Mouse (Mus musculus) testis, postnatal 14 days (tissue): ENCODE results near the gene Kcnc2.
"Not testable (repeated sequence)": the region's sequence is repeated elsewhere in the genome, so short reads cannot be mapped to it uniquely, and the experiment has no call there.

ENCODE experiments used
- DNase-seq: peaks from one replicate; pipeline ENCODE4 v3.0.0; 2021; ENCODE audit warnings: low spot score

Gene Kcnc2

GRCm38 (mm10) chr10:112270887-112271802 is at the start of gene Kcnc2:
Gene Kcnc2 (plus strand): TSS chr10:112271121.
- peak; percentile 11 for DNase-seq

GRCm38 (mm10) chr10:112227073-112227472 is 43.8 kb upstream of the Kcnc2 start:
- DNase-seq, result no peak

- DNase-seq, result not testable (repeated sequence)
Measured at GRCm38 (mm10) chr10:112229091-112229843, 41.7 kb upstream of the Kcnc2 start.

GRCm38 (mm10) chr10:112232733-112233132 is 38.2 kb upstream of the Kcnc2 start:
- DNase-seq, result not testable (repeated sequence)

GRCm38 (mm10) chr10:112235396-112235940 is 35.5 kb upstream of the Kcnc2 start:
- not testable (repeated sequence) for DNase-seq

- no peak for DNase-seq
Measured at GRCm38 (mm10) chr10:112248273-112248672, 22.6 kb upstream of the Kcnc2 start.

GRCm38 (mm10) chr10:112263467-112263866 is 7.5 kb upstream of the Kcnc2 start:
- DNase-seq, result no peak

- no peak for DNase-seq
Measured at GRCm38 (mm10) chr10:112269481-112269880, 1.4 kb upstream of the Kcnc2 start.

- DNase-seq, result peak; percentile 35
Measured at GRCm38 (mm10) chr10:112269939-112270781, 761 bp upstream of the Kcnc2 start.

GRCm38 (mm10) chr10:112271803-112272165 is 863 bp downstream of the Kcnc2 start:
- DNase-seq, result no peak

- DNase-seq, result no peak
Measured at GRCm38 (mm10) chr10:112272171-112272570, 1.2 kb downstream of the Kcnc2 start.

- DNase-seq, result no peak
Measured at GRCm38 (mm10) chr10:112277996-112278395, 7.1 kb downstream of the Kcnc2 start.

- DNase-seq, result no peak
Measured at GRCm38 (mm10) chr10:112315136-112315535, 44.2 kb downstream of the Kcnc2 start.

GRCm38 (mm10) chr10:112317783-112318182 is 46.9 kb downstream of the Kcnc2 start:
- no peak for DNase-seq

GRCm38 (mm10) chr10:112357669-112358362 is 86.9 kb downstream of the Kcnc2 start:
- no peak for DNase-seq

GRCm38 (mm10) chr10:112358363-112358704 is 87.4 kb downstream of the Kcnc2 start:
- DNase-seq, result no peak

- DNase-seq, result no peak
Measured at GRCm38 (mm10) chr10:112360704-112361103, 89.8 kb downstream of the Kcnc2 start.

GRCm38 (mm10) chr10:112368369-112368768 is 97.4 kb downstream of the Kcnc2 start:
- DNase-seq, result no peak

GRCm38 (mm10) chr10:112377163-112377562 is 106.2 kb downstream of the Kcnc2 start:
- DNase-seq, result no peak

GRCm38 (mm10) chr10:112378465-112378864 is 107.5 kb downstream of the Kcnc2 start:
- no peak for DNase-seq

- DNase-seq, result no peak
Measured at GRCm38 (mm10) chr10:112380590-112380989, 109.7 kb downstream of the Kcnc2 start.
